Mouse (Mus musculus): ENCODE data around the gene Ankrd55.

Gene Ankrd55

GRCm38 (mm10) chr13:112288225-112289178 is at the start of gene Ankrd55:
Gene Ankrd55, plus strand, starts transcription at chr13:112288451.
- DNase-seq: peak; percentile 82

GRCm38 (mm10) chr13:112239239-112239638 is 49.0 kb upstream of the Ankrd55 start:
- DNase-seq: no peak

GRCm38 (mm10) chr13:112241431-112241830 is 46.8 kb upstream of the Ankrd55 start:
- peak; percentile 49 for DNase-seq

- DNase-seq: no peak
Measured at GRCm38 (mm10) chr13:112245131-112245530, 43.1 kb upstream of the Ankrd55 start.

GRCm38 (mm10) chr13:112251433-112251832 is 36.8 kb upstream of the Ankrd55 start:
- DNase-seq: no peak

GRCm38 (mm10) chr13:112252012-112252411 is 36.2 kb upstream of the Ankrd55 start:
- no peak for DNase-seq

GRCm38 (mm10) chr13:112252991-112253620 is 35.1 kb upstream of the Ankrd55 start:
- peak; percentile 58 for DNase-seq

GRCm38 (mm10) chr13:112254116-112254515 is 34.1 kb upstream of the Ankrd55 start:
- no peak for DNase-seq

- no peak for DNase-seq
Measured at GRCm38 (mm10) chr13:112255862-112256261, 32.4 kb upstream of the Ankrd55 start.

GRCm38 (mm10) chr13:112258478-112258877 is 29.8 kb upstream of the Ankrd55 start:
- DNase-seq: no peak

GRCm38 (mm10) chr13:112259398-112259797 is 28.9 kb upstream of the Ankrd55 start:
- peak; percentile 81 for DNase-seq

GRCm38 (mm10) chr13:112264666-112265065 is 23.6 kb upstream of the Ankrd55 start:
- DNase-seq: peak; percentile 59

- DNase-seq: peak; percentile 86
Measured at GRCm38 (mm10) chr13:112271901-112272537, 16.2 kb upstream of the Ankrd55 start.

- DNase-seq: no peak
Measured at GRCm38 (mm10) chr13:112274636-112275035, 13.6 kb upstream of the Ankrd55 start.

GRCm38 (mm10) chr13:112275951-112276350 is 12.3 kb upstream of the Ankrd55 start:
- no peak for DNase-seq

- no peak for DNase-seq
Measured at GRCm38 (mm10) chr13:112277544-112277943, 10.7 kb upstream of the Ankrd55 start.

- DNase-seq: no peak
Measured at GRCm38 (mm10) chr13:112278251-112278650, 10.0 kb upstream of the Ankrd55 start.

GRCm38 (mm10) chr13:112287135-112287534 is 1.1 kb upstream of the Ankrd55 start:
- no peak for DNase-seq

GRCm38 (mm10) chr13:112287571-112288224 is 553 bp upstream of the Ankrd55 start:
- DNase-seq: no peak

GRCm38 (mm10) chr13:112289338-112289737 is 1.1 kb downstream of the Ankrd55 start:
- DNase-seq: no peak

GRCm38 (mm10) chr13:112289981-112290380 is 1.7 kb downstream of the Ankrd55 start:
- no peak for DNase-seq

- DNase-seq: no peak
Measured at GRCm38 (mm10) chr13:112292489-112292888, 4.2 kb downstream of the Ankrd55 start.

- DNase-seq: no peak
Measured at GRCm38 (mm10) chr13:112293092-112293491, 4.8 kb downstream of the Ankrd55 start.

All from embryo, embryonic 11 days (tissue).